Mouse (Mus musculus) adrenal gland, adult (tissue): ENCODE data around the gene Cct2.
A peak's percentile ranks its signal among the peaks of the same experiment; 100 is the strongest.

Source experiments
- DNase-seq, 2 experiments: peaks; one replicate each; pipeline ENCODE4 v3.0.0; 2022 to 2023; ENCODE audit warnings: low spot score in 1 of 2; ENCODE audit not compliant: inconsistent age in 2 of 2

The Cct2 gene

GRCm38 (mm10) chr10:117063254-117064021, at the start of gene Cct2:
Gene Cct2, minus strand, starts transcription at chr10:117063814.
- peak; percentile 92 to 96 for DNase-seq

GRCm38 (mm10) chr10:117112545-117112944, 48.9 kb upstream of the Cct2 start:
- DNase-seq, result no peak

GRCm38 (mm10) chr10:117111455-117111854, 47.8 kb upstream of the Cct2 start:
- DNase-seq, result peak; percentile 59 to 64

- DNase-seq, result no peak
Observed at GRCm38 (mm10) chr10:117110271-117110670, 46.7 kb upstream of the Cct2 start.

GRCm38 (mm10) chr10:117106686-117107085, 43.1 kb upstream of the Cct2 start:
- no peak for DNase-seq

- no peak for DNase-seq
Observed at GRCm38 (mm10) chr10:117106244-117106643, 42.6 kb upstream of the Cct2 start.

GRCm38 (mm10) chr10:117105015-117105414, 41.4 kb upstream of the Cct2 start:
- DNase-seq, result no peak

GRCm38 (mm10) chr10:117103854-117104598, 40.4 kb upstream of the Cct2 start:
- DNase-seq, result no peak

- no peak for DNase-seq
Observed at GRCm38 (mm10) chr10:117100175-117100574, 36.6 kb upstream of the Cct2 start.

- DNase-seq, result no peak
Observed at GRCm38 (mm10) chr10:117097116-117097698, 33.6 kb upstream of the Cct2 start.

GRCm38 (mm10) chr10:117096096-117096495, 32.5 kb upstream of the Cct2 start:
- peak; percentile 45 to 67 for DNase-seq

GRCm38 (mm10) chr10:117094504-117095329, 31.1 kb upstream of the Cct2 start:
- no peak for DNase-seq

GRCm38 (mm10) chr10:117089628-117090027, 26.0 kb upstream of the Cct2 start:
- no peak for DNase-seq

GRCm38 (mm10) chr10:117081914-117082359, 18.3 kb upstream of the Cct2 start:
- peak in 1 of 2 experiments; percentile 53 for DNase-seq

GRCm38 (mm10) chr10:117081326-117081725, 17.7 kb upstream of the Cct2 start:
- no peak for DNase-seq

- peak; percentile 33 to 74 for DNase-seq
Observed at GRCm38 (mm10) chr10:117078284-117078683, 14.7 kb upstream of the Cct2 start.

GRCm38 (mm10) chr10:117073176-117073575, 9.6 kb upstream of the Cct2 start:
- DNase-seq, result no peak

GRCm38 (mm10) chr10:117072191-117072888, 8.7 kb upstream of the Cct2 start:
- no peak for DNase-seq

- no peak for DNase-seq
Observed at GRCm38 (mm10) chr10:117069109-117069508, 5.5 kb upstream of the Cct2 start.

GRCm38 (mm10) chr10:117064076-117064475, 462 bp upstream of the Cct2 start:
- DNase-seq, result no peak
